Mouse (Mus musculus): ENCODE data around the gene Lingo4. TPM values are rescaled to one million over a fixed set of nuclear protein-coding genes. Genes with fewer than 3 reads are reported as not detected.

Gene Lingo4
- total RNA-seq, 2 experiments from 2014 or later, result 0.11 to 0.13 TPM

DNA sequence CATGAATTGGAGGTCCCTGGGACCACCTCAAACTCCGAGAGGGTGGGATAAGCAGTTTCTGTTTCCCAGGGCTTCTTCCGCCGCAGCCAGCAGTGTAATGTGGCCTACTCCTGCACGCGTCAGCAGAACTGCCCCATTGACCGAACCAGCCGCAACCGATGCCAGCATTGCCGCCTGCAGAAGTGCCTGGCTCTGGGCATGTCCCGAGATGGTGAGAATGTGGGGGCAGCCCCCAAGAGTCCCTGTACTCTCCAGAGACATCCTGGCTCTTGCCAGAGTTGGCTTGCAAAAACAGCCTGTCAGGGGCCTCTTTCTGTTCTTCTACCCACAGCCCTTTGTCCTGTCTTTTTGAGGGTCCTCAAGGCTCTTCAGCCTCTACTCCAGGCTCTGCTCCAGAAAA is 10.9 kb upstream of the Lingo4 start:
- DNase-seq, result no peak

DNA sequence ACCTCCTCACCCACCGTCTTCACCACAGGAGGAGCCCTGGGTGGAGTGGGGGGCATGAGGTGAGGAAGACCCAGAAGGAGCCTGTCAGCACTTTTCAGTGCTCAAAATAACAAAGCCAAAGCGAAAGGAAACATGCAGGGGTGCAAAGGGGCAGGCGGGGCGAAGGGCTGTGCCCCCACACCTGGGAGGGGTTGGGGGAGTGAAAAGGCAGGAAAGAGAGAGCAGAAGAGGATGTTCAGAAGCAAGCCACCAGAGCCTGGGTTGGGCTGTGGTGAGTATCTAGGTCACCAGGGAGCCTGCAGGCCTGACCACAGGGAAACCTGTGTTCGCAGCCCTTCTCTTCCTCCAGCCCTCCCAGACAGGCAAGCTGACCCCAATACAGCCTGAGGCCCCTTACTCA is 10.3 kb upstream of the Lingo4 start:
- no peak for DNase-seq

DNA sequence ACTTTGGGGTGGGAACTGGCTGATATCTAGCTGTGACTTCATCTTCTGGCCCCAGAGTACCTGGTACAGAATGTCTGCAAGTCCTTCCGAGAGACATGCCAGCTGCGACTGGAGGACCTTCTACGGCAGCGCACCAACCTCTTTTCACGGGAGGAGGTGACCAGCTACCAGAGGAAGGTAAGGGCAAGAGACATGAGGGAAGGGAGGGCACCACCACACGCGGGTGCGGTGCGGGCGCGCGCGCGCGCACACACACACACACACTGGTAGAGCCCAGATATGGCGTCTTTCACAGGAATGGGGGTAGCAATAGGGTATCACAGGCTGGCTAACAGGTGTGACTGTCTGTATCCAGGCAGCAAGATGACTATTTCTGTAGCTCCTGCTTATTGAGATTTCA is 8.9 kb upstream of the Lingo4 start:
- DNase-seq, result no peak

DNA sequence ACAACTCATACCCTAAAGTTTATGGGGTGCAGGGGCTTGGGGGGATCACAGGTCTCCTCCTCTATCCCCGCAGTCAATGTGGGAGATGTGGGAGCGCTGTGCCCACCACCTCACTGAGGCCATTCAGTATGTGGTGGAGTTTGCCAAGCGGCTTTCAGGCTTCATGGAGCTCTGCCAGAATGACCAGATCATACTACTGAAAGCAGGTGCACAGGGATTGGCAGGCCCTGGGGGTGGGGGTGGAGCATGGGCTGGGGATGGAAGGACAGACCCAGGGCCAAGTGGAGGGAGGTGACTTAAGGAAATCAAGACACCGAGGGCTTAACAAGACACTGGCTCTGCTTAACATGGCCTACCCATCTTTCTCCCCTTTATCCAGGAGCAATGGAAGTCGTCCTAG is 7.3 kb upstream of the Lingo4 start:
- DNase-seq, result no peak

DNA sequence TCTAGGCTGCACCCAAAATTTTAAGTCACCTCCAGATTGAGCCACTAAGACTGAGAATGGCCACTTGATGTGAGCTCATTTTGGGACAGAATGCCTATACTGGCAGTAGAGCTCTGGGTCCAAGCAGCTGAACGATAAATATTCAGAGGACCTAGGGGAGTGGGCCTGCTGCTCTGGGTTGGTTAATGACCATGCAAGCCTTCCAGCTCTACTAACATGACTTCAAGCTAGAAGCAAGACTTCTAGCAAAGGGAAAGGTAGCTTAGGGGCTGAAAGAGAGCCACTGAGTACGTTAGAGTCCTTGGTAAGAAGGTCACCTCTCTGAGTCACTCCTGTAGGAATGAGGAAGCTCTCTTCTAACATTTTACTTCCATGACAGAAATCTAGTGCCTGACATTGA is 6.2 kb upstream of the Lingo4 start:
- no peak for DNase-seq

DNA sequence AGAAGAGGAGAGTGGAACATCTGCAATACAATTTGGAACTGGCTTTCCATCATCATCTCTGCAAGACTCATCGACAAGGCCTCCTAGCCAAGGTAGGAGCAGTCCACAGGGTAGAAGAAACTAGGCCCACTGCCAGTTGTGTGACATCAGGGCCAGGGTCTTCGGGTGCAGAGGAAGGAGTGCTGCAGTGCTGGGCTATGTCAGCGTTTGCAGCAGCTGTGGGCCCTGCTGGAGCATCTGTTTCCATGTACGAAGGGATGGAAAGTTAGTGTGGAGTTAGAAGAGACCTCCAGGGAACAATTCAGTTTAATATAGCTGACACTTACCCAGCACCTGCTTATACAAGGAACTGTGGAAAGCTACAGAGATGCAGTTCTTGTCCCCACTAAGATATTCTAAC is 5.3 kb upstream of the Lingo4 start:
- DNase-seq, result no peak

DNA sequence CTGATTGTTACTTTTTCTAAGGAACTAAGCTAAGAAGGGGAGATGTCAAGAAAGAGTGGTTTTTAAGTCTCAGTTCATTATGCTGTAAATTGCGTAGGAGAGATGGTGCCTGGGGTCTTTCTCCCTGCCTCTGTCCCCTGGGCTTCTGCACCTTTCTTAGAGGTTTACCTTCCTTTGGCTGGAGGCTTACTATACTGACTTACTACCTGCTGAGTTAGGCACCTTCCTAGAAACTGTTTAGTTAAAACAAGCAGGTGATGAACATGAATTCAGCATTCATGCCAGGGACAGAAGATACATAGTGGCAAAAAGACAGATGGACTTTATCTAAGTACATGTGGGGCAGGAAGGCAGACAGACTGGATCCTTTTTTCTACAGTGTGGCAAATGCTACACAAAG is 2.0 kb upstream of the Lingo4 start:
- no peak for DNase-seq

DNA sequence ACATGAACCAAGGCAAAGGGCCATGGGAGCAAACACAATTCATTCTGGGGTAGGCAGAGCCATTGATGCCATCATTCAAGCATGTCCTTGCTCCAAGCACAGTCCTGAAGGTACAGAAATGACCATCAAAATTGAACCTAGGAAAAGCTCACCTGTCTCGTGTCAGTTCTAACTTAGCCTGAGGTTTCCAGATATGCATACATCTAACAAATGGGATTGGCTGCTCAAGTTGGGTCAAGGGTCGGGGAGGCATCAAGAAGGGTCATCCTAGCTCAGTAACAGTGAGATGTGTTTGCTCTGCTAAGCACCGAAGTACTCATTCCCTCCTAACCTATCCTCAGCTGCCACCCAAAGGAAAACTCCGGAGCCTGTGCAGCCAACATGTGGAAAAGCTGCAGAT is 1.5 kb upstream of the Lingo4 start:
- no peak for DNase-seq

DNA sequence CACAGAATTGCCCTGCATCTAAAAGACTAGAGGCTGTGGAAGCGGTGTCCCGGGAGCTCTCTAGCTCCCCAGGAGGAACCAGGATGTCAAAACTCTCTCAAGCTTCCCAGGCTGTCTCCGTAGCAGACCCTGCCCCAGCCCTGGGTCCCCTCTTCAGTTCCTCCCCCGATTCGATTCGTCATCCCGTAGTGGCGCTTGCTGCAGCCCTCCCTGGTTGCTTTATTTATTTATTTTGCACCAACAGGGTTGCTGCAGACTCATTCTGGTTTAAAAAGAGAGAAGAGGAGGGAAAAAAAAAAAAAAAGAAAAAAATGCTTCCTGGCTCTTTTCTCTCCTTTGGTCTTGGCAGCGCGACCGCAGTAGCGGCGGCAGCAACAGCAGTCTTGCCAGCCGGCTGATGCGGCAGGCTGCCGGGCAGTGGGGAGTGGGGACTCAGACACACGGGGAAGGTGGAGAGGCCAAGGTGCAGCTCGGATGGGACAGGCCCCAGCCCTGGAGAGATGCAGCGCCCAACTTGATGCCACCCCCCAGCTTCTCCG is 695 bp downstream of the Lingo4 start:
- no peak for DNase-seq

DNA sequence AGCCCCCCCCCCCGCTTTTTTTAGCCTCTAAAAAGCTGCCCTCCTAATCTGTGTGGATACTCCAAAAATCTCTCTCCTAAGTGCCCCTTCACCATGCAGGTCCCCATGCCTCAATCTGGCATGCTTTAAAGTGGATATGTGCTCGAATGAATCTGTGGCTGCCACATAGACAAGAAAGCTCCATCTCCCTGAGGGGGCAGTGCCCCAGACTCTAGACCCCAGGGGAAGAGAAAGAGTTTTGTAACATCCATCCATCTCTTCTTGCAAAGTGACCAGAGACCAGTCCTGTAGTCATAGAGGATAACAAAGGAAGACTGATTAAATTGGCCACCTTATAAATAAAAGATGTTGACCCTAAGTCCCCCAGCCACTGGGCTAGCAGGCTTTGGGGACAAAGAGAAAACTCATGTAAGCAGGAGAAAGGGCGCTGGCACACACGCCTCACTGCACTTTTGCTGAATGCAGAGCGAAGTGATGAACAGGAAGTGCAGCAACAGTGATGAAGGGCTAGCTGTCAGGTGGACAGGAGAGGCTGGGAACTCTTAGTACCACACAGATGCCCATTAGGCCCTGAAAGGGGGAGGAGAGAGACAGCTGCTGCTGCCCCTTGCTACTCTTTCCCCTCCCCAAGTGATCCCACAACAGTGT is 1.5 kb downstream of the Lingo4 start:
- no peak for DNase-seq

DNA sequence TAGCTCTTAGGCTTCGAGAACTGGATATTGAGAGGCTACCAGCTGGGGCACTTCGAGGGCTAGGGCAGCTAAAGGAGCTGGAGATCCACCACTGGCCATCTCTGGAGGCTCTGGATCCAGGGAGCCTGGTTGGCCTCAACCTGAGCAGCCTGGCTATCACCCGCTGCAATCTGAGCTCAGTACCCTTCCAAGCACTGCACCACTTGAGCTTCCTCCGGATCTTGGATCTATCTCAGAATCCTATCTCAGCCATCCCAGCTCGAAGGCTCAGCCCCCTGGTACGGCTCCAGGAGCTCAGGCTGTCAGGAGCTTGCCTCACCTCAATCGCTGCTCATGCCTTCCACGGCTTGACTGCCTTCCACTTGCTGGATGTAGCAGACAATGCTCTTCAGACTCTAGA is 4.1 kb downstream of the Lingo4 start:
- DNase-seq, result no peak

DNA sequence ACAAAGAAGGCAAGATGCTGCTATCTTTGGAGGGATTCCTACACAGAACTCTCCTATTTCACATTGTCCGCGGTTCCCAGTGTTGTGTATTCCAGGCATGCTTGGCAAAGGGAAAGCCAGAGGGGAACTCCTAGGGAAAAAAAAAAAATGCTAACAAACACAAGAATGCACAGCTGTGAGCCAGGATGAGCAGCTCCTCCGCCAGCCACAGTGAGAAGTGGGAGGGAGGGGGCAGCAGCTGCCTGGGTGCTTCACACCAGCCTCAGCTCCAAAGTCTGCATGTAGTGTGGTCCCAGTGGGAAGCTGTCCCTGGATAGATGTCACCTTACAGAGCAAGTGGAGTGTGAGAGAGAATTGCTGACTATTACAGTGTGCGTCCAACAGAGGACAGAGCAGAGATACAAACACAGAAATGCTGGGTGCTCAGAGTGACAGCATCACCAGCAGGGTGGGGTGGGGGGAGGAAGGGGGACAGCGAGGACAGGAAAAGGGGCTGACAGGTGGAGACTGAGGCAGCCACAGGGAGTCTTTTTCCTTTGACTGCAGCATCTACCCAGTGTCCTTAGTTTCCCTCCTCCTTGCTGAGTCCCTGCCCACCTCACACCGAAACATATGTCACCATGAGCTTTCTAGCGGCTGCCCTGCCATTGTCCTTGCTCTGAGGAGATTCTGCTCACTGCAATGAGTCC is 6.2 kb downstream of the Lingo4 start:
- no peak for DNase-seq

DNA sequence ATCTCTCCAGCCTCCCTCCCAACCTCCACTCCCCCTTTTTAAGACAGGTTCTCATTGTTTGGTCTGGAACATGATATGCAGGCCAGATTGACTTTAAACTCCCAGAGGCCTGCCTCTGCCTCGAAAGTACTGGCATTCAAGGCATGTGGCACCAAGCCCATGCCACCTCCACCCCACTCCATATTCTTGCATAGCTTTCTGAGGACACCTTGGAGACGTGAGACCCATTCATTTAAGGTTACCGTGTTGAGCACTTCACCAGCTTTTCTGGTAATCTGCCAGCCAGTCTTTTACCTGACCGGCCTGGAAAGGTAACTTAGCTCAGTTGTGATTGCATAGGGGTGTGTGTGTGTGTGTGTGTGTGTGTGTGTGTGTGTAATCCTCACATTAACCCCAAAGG is 7.2 kb downstream of the Lingo4 start:
- DNase-seq, result no peak

DNA sequence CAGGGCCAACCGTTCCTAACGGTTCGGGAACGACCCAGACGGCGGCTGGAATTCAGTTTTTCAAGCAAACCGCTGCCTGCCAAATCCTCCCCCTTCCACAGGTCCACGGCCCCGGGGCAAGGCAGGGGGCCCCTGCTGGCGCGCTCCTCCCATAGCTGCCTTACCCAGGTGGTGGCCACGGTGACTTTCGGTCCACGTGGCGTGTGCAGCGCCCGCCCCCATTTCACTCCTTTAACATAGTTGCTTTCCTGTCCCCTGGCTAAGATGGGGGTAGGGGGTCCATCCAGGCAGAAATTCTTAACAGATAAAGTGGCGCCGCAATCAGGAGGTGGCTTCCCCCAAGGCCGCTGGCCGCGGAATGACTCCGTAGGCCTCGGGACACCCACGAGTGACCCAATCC is 14.2 kb downstream of the Lingo4 start:
- no peak for DNase-seq

DNA sequence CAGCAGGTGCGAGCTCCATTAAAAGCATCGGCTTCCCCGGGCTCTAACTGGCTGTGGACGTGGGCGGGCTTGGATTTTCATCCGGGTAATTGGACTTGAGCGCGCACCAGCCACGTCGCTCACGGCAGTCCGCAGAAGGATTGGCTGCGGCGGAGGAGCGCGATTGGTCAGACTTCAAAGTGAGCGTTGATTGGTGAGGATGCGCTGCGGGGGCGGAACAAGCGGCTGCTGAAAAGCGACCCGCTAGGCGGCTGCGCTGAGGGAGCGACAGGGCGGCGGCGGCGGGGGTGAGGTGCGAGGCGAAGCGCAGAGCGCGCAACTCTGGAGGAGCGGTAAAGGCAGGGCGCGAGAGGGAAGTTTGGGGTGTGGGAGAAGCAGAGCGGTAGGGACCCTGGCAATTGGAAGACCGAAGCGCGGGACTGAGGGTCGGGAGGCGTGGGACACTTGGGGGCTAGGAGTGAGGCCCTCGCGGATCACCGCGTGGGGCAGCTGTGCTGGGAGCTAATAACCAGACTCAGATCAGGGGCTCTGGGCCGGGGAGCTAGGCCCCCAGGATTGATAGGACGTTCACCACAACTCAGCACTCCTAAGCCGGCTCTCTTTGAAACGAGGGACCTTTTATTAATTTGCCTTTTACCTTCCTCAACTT is 14.8 kb downstream of the Lingo4 start, which contains the start of gene Tdrkh:
TSS of gene Tdrkh (plus strand) at position 243 of the 649 bp plus-strand sequence.
- DNase-seq, result peak; percentile 96

DNA sequence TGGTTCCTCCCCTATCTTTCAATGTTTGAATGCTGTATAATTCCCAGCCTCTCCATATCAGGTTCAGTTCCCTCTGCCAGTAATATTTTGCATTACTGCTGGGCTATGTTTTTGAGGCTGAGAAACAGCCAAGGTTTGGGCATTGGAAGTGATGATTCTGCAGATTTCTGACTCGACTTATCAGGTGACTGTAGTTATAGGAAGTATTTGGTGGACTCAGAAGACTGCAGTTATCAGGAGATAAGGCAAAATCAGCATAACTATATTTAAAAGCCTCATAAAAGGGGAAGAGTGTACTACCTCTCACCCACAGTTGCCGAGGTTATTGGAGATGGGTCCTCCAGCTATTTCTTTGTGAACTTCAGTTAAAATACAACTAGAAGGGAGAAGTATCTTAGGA is 32.7 kb downstream of the Lingo4 start:
- no peak for DNase-seq

DNA sequence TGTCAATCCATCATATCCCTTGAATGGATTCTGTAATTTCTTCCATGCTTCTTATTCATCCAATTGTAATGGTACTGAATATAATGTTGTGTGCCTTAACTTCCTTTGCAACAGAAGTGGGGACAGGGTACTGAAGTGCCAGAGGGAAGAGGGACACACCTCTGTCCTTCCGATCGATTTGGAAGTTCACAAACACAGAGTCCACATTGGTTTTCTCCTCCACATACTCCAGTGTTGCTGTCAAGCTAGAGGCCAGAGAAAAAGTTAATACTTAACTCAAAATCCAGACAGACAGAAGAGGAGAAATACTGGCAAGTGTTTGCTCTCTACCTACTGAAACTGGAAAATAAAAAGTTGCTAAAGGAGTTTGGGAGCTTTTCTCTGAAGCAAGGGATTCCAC is 36.0 kb downstream of the Lingo4 start:
- no peak for DNase-seq

DNA sequence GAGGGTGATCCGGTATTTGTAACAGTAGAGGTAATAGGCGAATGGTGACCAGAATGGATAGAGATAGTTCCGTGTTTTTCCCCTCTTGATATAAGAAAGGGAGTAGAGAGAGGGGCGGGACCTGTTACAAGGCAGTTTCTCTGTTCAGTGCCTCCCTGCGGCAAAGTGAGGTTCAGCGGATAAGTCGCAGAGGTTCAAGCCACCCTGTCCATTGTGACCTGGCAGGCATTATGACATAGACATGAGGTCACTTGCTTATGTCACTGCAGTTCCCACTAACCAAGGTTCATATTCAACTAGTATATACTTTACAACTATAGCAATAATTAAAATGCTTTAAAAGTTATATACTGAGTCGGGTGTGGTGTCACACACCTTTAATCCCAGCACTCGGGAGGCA is 38.1 kb downstream of the Lingo4 start:
- no peak for DNase-seq

DNA sequence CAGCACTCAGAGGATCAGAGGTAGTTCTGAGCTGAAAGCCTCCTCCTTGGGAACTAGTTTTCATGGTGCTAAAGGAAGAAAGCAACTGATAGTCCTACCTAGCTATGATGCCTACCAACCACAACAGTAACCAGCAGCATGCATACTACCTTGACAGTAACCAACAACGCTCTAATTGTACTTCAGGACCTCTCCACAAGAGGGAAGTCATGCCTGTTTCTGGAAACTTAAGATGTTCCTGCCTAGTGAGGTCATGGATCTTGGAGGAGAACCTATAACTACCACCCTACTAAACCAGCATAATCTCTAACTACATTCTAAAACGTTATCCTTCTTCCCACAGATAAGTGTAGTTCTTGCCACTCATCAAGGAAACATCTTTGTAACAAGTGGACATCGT is 42.9 kb downstream of the Lingo4 start:
- no peak for DNase-seq

DNA sequence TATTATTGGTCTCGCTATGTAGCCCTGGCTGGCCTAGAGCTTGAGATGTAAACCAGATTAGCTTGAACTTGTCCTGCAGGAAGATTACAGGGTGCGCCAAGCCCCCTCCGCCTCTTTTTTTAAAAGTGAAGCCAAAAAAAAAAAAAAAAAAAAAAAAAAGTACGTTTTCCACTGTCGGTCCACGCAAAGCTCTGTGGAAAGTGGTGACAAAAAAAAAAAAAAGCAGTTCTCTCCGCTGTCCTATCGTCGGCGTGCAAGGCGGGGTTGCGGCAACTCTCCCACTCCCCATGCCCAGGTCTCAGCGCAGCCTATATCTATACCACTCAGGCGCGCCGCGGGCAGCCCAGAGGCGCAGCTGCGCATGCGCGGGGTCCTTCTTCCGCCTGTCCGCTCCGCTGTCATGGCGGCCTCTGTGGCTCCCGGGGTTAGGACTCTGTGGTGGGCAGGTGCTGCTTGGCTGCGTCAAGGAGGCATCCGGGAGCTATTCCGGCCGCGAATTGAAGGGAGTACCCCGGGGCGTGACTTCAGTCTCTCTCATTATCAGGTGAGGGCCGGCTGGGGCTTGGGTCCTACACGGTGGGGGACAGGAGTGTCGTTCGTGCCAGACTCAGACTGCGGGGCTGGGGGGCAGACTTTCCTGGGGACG is 44.8 kb downstream of the Lingo4 start, which contains the start of gene Mrpl9:
TSS of gene Mrpl9 (plus strand) at position 368 of the 646 bp plus-strand sequence.
- DNase-seq, result peak; percentile 91

DNA sequence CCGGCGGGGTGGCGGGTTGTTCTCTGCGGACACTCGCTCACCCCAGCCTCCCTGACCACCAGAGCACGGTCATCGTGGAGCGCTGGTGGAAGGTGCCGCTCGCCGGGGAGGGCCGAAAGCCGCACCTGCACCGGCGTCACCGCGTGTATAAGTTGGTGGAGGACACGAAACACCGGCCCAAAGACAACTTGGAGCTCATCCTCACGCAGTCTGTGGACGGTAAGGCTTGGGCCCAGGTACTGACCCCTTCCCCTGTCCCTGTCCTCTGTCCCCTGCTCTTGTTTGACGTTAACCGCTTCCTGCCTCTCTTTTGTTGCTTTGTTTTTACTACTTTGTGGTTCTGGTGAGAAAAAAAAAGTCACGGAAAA is 45.3 kb downstream of the Lingo4 start, which contains the start of gene Oaz3:
TSS of gene Oaz3 (minus strand) at position 319 of the 368 bp plus-strand sequence.
- DNase-seq, result no peak

DNA sequence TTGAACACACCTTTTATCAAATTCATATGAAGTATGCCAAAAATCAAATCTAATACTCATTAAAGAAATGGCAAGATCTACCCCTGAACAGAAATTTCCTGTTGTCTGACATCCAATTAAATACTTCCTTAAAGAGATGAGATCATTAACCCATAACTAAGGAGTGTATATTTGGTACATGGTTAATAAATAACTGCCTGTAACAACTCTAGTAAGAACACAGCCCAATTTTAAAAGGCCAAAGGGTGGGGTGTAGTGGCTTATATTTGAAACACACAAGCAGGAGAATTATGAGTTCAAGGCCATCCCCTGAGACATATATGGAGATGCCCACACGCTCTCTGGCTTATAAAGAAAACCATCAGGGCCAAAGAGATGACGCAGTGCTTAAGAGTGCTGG is 51.1 kb downstream of the Lingo4 start:
- DNase-seq, result no peak
